Mouse (Mus musculus) kidney, adult 2 months (tissue): Measurements from ENCODE around the gene Rasal3.

Source experiments
- CTCF ChIP-seq: fragments of 200-500 bp; conservative IDR thresholded peaks from 2 replicates; pipeline ENCODE4 v1.5.1; 2011; ENCODE audit warnings: low read depth, mild to moderate bottlenecking, control low read depth, low read length, moderate library complexity, mixed read lengths; ENCODE audit not compliant: insufficient read depth, insufficient read length
- POLR2A ChIP-seq: fragments of 200-500 bp; IDR thresholded peaks from one replicate; pipeline ENCODE4 v1.6.1; 2011; ENCODE audit warnings: low read depth, low read length, control low read depth

- TF ChIP-seq CTCF (no peak), POLR2A (no peak)
Measured at GRCm38 (mm10) chr17:32382576-32382975, 20.8 kb downstream of the Rasal3 start.
